Mouse (Mus musculus) forebrain, embryonic 13.5 days (tissue): ENCODE measurements around the gene Mrgprb1. TPM values are rescaled to one million over a fixed set of nuclear protein-coding genes. Genes with fewer than 3 reads are reported as not detected.
"Not testable (repeated sequence)": the region's sequence is repeated elsewhere in the genome, so short reads cannot be mapped to it uniquely, and the experiment has no call there.

ENCODE experiments used
- ATAC-seq: fragments of 200-750 bp; cut with Nextera tagmentation; 2 replicates; pipeline ENCODE4 v1.8.0; 2017
- H3K27ac ChIP-seq: fragments of 300-500 bp; sonication (generic); 2 replicates; pipeline ENCODE4 v1.5.1; 2015; ENCODE audit warnings: inconsistent platforms, mild to moderate bottlenecking, moderate library complexity
- H3K27me3 ChIP-seq: fragments of 300-500 bp; sonication (generic); 2 replicates; pipeline ENCODE4 v1.6.1; 2015; ENCODE audit warnings: mild to moderate bottlenecking, inconsistent platforms
- H3K36me3 ChIP-seq: fragments of 300-500 bp; sonication (generic); 2 replicates; pipeline ENCODE4 v1.6.1; 2015; ENCODE audit warnings: mild to moderate bottlenecking, inconsistent platforms; ENCODE audit not compliant: poor library complexity, severe bottlenecking
- H3K4me1 ChIP-seq: fragments of 300-500 bp; sonication (generic); 2 replicates; pipeline ENCODE4 v1.6.1; 2015; ENCODE audit warnings: inconsistent platforms
- H3K4me2 ChIP-seq: fragments of 300-500 bp; sonication (generic); 2 replicates; pipeline ENCODE4 v1.6.1; 2015; ENCODE audit warnings: inconsistent platforms, mild to moderate bottlenecking, moderate library complexity
- H3K4me3 ChIP-seq: fragments of 300-500 bp; sonication (generic); 2 replicates; pipeline ENCODE4 v1.5.1; 2015; ENCODE audit warnings: mild to moderate bottlenecking, inconsistent platforms
- H3K9ac ChIP-seq: fragments of 300-500 bp; sonication (generic); 2 replicates; pipeline ENCODE4 v1.6.1; 2015; ENCODE audit warnings: mild to moderate bottlenecking, inconsistent platforms
- H3K9me3 ChIP-seq: fragments of 300-500 bp; sonication (generic); replicated peaks from 2 replicates; pipeline ENCODE4 v1.6.1; 2016; ENCODE audit warnings: inconsistent platforms
- WGBS: fragments of 180-500 bp; shearing (Covaris S2); methylation state at CpG from one replicate; pipeline ENCODE4 v1.1.7; 2015; 5-methylcytosine and 5-hydroxymethylcytosine counted together
- polyA plus RNA-seq: library from polyadenylated mRNA; unstranded; fragments of >200 nt; fragmentation: Nextera tagmentation; extraction: Ambion mirVana; gene quantifications from 2 replicates; pipeline ENCODE4 v1.2.1, GENCODE M21; 2015

Mrgprb1 gene
- not detected in 2 replicates for polyA plus RNA-seq

DNA sequence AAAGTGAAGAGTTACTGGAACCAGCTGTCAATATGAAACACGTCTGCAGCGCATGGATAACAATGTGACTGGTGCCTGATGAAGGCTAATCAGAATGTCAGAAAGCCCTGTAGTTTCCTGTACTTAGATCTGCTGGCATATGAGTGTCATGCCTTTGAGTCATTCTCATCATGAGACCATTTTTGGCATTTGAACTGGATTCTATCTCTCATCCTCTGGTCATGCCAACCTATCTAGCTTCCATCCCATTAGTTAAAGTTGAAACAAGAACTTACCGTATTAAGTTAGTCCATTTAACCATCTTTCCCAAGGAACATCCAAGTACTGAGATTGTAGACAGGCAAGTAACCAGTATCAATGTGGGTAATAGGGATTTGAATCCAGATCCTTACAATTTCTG lies at the start of gene Mrgprb1:
Gene Mrgprb1, minus strand, starts transcription at position 101 of the 400 bp plus-strand sequence.
- Histone ChIP-seq H3K4me1 (no peaks in the 10 kb centered on the region), H3K9me3 (peaks cover 22% of the 10 kb centered on the region), H3K36me3 (no peaks in the 10 kb centered on the region), H3K27me3 (no peaks in the 10 kb centered on the region), H3K4me3 (no peak within 1 kb of the TSS), H3K27ac (no peak within 1 kb of the TSS), H3K4me2 (no peak within 1 kb of the TSS), H3K9ac (no peak within 1 kb of the TSS)
- WGBS, result 87% methylated on average over 3 of the region's 3 CpGs
- ATAC-seq, result no peak

DNA sequence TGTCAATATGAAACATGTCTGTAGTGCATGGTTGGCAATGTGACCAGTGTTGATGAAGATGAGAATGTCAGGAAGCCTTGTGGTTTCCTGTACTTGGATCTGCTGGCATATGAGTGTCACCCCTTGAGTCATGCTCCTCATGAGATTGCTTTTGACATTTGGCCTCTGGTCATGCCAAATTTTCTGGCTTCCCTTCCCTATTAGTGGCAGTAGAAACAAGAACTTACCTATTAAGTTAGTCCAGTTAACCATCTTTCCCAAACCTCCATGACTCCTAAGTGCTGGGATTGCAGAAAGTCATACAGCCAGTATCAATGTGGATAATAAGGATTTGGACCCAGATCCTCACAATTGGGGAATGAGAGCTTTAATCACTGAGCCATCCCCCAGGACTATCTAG lies 43.1 kb upstream of the Mrgprb1 start, which contains the start of gene Mrgprx2:
Gene Mrgprx2, minus strand, starts transcription at position 101 of the 400 bp plus-strand sequence.
- Histone ChIP-seq H3K36me3 (no peaks in the 10 kb centered on the region), H3K27ac (no peak within 1 kb of the TSS), H3K27me3 (no peaks in the 10 kb centered on the region), H3K4me1 (no peaks in the 10 kb centered on the region), H3K4me3 (no peak within 1 kb of the TSS), H3K4me2 (no peak within 1 kb of the TSS), H3K9me3 (peaks cover 21% of the 10 kb centered on the region), H3K9ac (no peak within 1 kb of the TSS)
- ATAC-seq, result no peak

DNA sequence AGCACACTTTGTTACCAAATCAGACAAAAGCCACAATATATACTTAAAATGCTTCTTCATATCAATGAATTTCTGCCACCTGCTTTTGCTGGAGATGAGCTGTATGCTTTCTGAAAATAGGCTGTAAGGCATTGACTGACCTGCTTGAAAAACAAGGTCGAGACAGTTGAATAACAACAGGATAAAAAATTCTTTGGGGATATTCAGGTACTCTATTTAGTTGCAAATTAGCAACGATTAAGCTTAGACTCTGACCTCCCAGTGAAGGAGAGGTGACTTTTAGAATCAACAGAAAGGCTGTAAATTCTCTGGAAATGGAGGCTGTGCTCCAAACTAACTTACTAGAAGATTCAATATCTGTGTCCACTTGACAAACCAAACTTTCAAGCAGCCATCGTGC lies 19.6 kb downstream of the Mrgprb1 start:
- no peaks in the 10 kb centered on the region for H3K27me3 ChIP-seq
- WGBS, result 58% methylated on average over 3 of the region's 3 CpGs
- ATAC-seq, result no peak
- H3K9ac ChIP-seq, result no peak overlapping the region
- no peak overlapping the region for H3K27ac ChIP-seq
- H3K9me3 ChIP-seq, result peaks cover 33% of the 10 kb centered on the region
- no peak overlapping the region for H3K4me3 ChIP-seq
- H3K4me1 ChIP-seq, result no peaks in the 10 kb centered on the region
- H3K36me3 ChIP-seq, result no peaks in the 10 kb centered on the region
- no peak overlapping the region for H3K4me2 ChIP-seq

DNA sequence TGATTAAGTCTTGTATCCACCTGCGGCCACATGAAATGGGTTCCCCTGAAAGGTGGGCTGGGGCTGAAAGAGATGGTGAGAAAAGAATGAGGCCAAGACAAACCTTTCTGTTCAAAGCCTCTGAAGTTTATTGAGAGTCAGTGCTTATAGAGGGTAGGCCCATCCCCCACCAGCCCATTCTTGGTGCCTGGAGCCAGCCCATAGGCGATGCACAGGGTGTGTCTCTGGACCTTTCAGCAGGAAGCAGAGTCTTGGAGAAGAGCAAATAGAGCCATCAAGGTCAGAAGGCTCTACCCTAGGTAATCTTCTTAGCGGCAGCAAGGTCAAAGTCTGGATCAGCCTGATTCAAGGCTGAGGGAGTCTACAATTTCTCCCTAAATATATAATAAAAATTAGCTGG lies 20.2 kb downstream of the Mrgprb1 start:
- not testable (repeated sequence) for ATAC-seq, H3K4me1 ChIP-seq
- 80% methylated on average over 3 of the region's 3 CpGs for WGBS

More for the DNA sequence above, 20.2 kb downstream of the Mrgprb1 start:
- H3K27ac ChIP-seq, H3K9ac ChIP-seq, H3K4me2 ChIP-seq, H3K27me3 ChIP-seq, H3K36me3 ChIP-seq, H3K4me3 ChIP-seq: not testable (repeated sequence)
- peaks cover 30% of the 10 kb centered on the region for H3K9me3 ChIP-seq

Other genes with a start within 250 kb of the Mrgprb1 start
- gene Mrgprb8, start 67.8 kb downstream of the Mrgprb1 start, polyA plus RNA-seq, result not detected in 2 replicates
- not detected in 2 replicates for gene Mrgprx2, start 43.0 kb upstream of the Mrgprb1 start, polyA plus RNA-seq
- gene Mrgprb2, start 101.7 kb upstream of the Mrgprb1 start, polyA plus RNA-seq, result not detected in 2 replicates
- gene Mrgprb3, start 187.5 kb upstream of the Mrgprb1 start, polyA plus RNA-seq, result not detected in 2 replicates